Mouse (Mus musculus): ENCODE results near the gene Luzp4. TPM values are rescaled to one million over a fixed set of nuclear protein-coding genes. Genes with fewer than 3 reads are reported as not detected.

The Luzp4 gene
- not detected in 2 replicates for polyA plus RNA-seq (2012; rRNA removed)

DNA sequence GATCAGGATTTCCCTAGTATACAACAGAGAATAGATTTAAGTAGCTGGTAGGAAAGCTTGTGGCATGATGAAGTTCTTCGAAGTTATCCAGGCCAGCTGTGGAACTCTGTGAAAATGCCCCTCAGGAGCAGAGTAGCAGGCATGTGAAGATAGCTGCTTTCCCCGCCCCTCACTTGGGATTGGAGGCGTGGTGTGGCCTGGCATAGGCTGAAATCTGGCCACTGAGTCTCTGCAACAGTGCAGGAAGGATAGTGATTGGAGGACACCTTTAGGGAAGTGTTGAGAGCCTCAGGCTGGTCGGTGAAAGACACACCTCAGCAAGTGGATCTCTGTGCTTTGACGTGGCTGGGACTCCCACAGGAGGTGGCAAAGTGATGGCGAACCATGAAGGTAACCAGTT is at the start of gene Luzp4:
Gene Luzp4 (plus strand): TSS at position 301 of the 400 bp plus-strand sequence.

Other genes with a start within 250 kb of the Luzp4 start
- not detected in 2 replicates for gene Gm8334, start 242.5 kb upstream of the Luzp4 start, polyA plus RNA-seq (2012; rRNA removed)
- gene Gm15127, start 194.0 kb upstream of the Luzp4 start, polyA plus RNA-seq (2012; rRNA removed) = not detected in 2 replicates
- gene Ott, start 216.6 kb downstream of the Luzp4 start, polyA plus RNA-seq (2012; rRNA removed) = not detected in 2 replicates